Mouse (Mus musculus): ENCODE measurements at regions not wholly inside any gene's neighbourhood (a gene's known extent, or its start where the extent isn't known, plus 50 kb on each side); places are given as distances from the start of the nearest gene placed in this dataset.

DNA sequence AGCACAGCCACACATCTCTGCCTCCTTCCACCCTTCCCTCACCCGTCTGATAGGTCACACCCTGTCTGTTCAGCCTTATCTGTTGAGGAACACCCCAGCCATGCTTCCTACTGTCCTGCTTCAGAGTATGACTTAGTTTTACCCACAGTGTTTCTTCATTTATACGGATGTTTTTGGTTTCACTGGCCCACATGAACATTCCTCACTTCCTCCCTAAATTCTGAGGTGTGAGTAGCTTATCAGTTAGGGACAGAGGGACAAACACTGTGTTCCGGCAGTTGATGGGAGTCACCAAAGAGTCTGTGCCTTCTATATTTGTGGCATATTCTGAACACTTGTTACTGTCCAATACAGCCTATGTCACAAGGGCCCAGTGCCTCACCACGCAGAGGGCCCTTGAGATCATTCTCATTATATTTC, 216.2 kb downstream of the Epha4 start:
- 67% methylated on average over 4 of the region's 4 CpGs for WGBS
- H3K36me3 ChIP-seq (ENCODE audit: control insufficient read depth, insufficient read depth, low read length): no peaks in the 10 kb centered on the region
- ATAC-seq (ENCODE audit: low FRiP score, low TSS enrichment): no peak

DNA sequence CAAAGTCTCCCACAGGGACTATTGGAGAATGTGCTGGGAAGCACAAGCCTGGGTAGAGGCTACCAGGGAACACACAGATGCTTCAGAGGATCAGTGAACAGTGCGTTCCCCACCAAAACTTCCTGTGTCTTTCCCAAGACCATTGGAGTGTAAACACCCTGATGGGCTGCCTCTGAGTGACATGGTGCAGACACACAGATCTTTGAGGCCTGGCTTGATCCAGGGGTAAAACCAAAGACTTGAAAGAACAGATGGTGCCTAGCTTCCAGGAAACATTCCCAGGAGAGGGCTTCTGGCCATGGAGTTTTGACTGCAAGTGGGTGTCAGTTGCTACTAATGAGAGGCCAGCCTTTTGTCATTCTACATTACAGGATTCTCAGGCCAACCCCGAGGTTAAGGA, 214.1 kb downstream of the Epha4 start:
- H3K4me1 ChIP-seq (replicated peaks; ENCODE audit: control insufficient read depth, insufficient read depth): no peaks in the 10 kb centered on the region
- H3K27me3 ChIP-seq (ENCODE audit: control insufficient read depth, insufficient read depth, low read length): no peaks in the 10 kb centered on the region
- DNase-seq (ENCODE audit: low spot score) (no peak), ATAC-seq (ENCODE audit: low FRiP score, low TSS enrichment) (no peak)
- no peak overlapping the region for H3K4me2 ChIP-seq (replicated peaks; ENCODE audit: low read depth)
- H3K4me3 ChIP-seq (ENCODE audit: low read depth, low read length): no peak overlapping the region
- H3K36me3 ChIP-seq (ENCODE audit: control insufficient read depth, insufficient read depth, low read length): no peaks in the 10 kb centered on the region
- H3K9me3 ChIP-seq (ENCODE audit: control insufficient read depth, low read length): no peaks in the 10 kb centered on the region
- no peak overlapping the region for H3K27ac ChIP-seq (replicated peaks)
- no peak overlapping the region for H3K9ac ChIP-seq (ENCODE audit: low read length)
- TF ChIP-seq EP300 (optimal IDR thresholded peaks at IDR 0.05) (no peak), CTCF (IDR thresholded peaks at IDR 0.05; ENCODE audit: low read depth) (no peak)
- WGBS: 33% methylated on average over 2 of the region's 2 CpGs

More for the DNA sequence above, 216.2 kb downstream of the Epha4 start:
- no peaks in the 10 kb centered on the region for H3K27me3 ChIP-seq (ENCODE audit: control insufficient read depth, insufficient read depth, low read length)
- no peak overlapping the region for H3K4me3 ChIP-seq (ENCODE audit: low read depth, low read length)
- H3K9me3 ChIP-seq (ENCODE audit: control insufficient read depth, low read length): no peaks in the 10 kb centered on the region
- H3K9ac ChIP-seq (ENCODE audit: low read length): no peak overlapping the region
- no peak overlapping the region for H3K4me2 ChIP-seq (replicated peaks; ENCODE audit: low read depth)
- H3K4me1 ChIP-seq (replicated peaks; ENCODE audit: control insufficient read depth, insufficient read depth): no peaks in the 10 kb centered on the region
- TF ChIP-seq CTCF (IDR thresholded peaks at IDR 0.05; ENCODE audit: low read depth) (no peak), EP300 (optimal IDR thresholded peaks at IDR 0.05) (no peak)
- no peak overlapping the region for H3K27ac ChIP-seq (replicated peaks)
- no peak for DNase-seq (ENCODE audit: low spot score)

DNA sequence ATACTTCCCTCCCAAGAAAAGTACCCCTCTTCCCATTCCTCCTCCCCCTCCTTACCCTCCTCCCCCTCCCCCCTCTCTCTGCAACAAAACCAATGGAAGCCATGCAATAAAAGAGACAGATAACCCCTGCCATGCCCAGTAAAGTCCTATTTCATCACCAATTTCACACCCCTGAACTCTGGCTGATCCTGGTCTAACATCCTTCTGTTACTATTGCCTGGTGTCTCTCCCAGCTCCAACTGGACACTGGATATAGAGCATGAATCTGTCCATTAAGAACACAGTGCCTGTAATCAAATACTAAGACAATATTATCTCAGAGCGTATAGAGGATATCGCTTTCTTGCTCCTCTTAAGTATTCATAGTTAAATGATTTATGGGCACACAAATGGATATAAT, 210.1 kb downstream of the Epha4 start:
- no peak overlapping the region for H3K4me3 ChIP-seq (ENCODE audit: low read depth, low read length)
- no peak overlapping the region for H3K9ac ChIP-seq (ENCODE audit: low read length)
- TF ChIP-seq CTCF (IDR thresholded peaks at IDR 0.05; ENCODE audit: low read depth): no peak
- no peak for TF ChIP-seq EP300 (optimal IDR thresholded peaks at IDR 0.05)
- no peak overlapping the region for H3K4me2 ChIP-seq (replicated peaks; ENCODE audit: low read depth)
- ATAC-seq (ENCODE audit: low FRiP score, low TSS enrichment) (no peak), DNase-seq (ENCODE audit: low spot score) (no peak)
- no peak overlapping the region for H3K27ac ChIP-seq (replicated peaks)
- H3K4me1 ChIP-seq (replicated peaks; ENCODE audit: control insufficient read depth, insufficient read depth): no peaks in the 10 kb centered on the region
- H3K9me3 ChIP-seq (ENCODE audit: control insufficient read depth, low read length): no peaks in the 10 kb centered on the region
- no peaks in the 10 kb centered on the region for H3K27me3 ChIP-seq (ENCODE audit: control insufficient read depth, insufficient read depth, low read length)
- H3K36me3 ChIP-seq (ENCODE audit: control insufficient read depth, insufficient read depth, low read length): no peaks in the 10 kb centered on the region
- 82% methylated on average over 2 of the region's 2 CpGs for WGBS

DNA sequence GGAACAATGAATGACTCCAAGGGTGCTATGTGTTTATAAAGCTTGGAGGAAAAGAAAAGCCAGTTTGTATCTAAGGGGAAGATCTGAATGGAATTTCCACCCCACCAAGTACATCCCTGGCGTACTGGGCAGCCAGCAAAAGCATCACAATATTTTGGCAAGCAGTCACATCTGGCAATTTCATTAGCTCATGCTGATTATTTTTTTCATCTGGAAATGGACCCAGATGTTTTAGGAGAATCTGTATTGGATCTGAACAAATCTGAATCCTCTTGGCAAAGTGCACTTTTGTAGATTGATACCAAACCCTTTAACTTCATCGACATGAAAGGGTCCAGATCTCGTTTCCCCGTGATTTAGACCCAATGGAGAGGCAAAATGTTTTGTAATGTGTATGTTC, 207.1 kb downstream of the Epha4 start:
- DNase-seq (ENCODE audit: low spot score) (no peak), ATAC-seq (ENCODE audit: low FRiP score, low TSS enrichment) (no peak)
- Histone ChIP-seq H3K27me3 (ENCODE audit: control insufficient read depth, insufficient read depth, low read length) (no peaks in the 10 kb centered on the region), H3K36me3 (ENCODE audit: control insufficient read depth, insufficient read depth, low read length) (no peaks in the 10 kb centered on the region), H3K4me2 (replicated peaks; ENCODE audit: low read depth) (no peak overlapping the region), H3K9ac (ENCODE audit: low read length) (no peak overlapping the region), H3K9me3 (ENCODE audit: control insufficient read depth, low read length) (no peaks in the 10 kb centered on the region), H3K4me3 (ENCODE audit: low read depth, low read length) (no peak overlapping the region), H3K27ac (replicated peaks) (no peak overlapping the region), H3K4me1 (replicated peaks; ENCODE audit: control insufficient read depth, insufficient read depth) (no peaks in the 10 kb centered on the region)
- TF ChIP-seq EP300 (optimal IDR thresholded peaks at IDR 0.05) (no peak), CTCF (IDR thresholded peaks at IDR 0.05; ENCODE audit: low read depth) (no peak)
- WGBS: 52% methylated on average over 4 of the region's 4 CpGs

DNA sequence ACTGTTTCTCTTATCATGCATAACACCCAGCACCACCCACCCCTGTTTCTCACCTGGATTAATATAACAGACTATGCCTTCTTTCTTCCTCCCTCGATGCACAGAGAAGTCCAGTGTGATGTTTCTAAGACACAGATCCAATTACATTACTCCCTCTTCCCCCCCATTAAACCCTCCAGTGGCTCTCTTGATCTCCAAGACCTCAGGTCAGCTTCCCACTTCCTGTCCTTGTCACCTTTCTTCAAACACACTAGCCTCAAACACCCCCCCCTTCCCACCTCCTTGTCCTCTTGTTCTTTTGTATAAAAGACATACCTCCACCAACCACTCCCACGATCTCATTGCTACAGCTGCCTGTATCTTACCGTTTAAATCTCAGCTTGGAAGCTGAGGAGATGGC, 201.8 kb downstream of the Epha4 start:
- TF ChIP-seq CTCF (IDR thresholded peaks at IDR 0.05; ENCODE audit: low read depth) (no peak), EP300 (optimal IDR thresholded peaks at IDR 0.05) (no peak)
- 46% methylated on average over 3 of the region's 3 CpGs for WGBS
- Histone ChIP-seq H3K4me3 (ENCODE audit: low read depth, low read length) (no peak overlapping the region), H3K27me3 (ENCODE audit: control insufficient read depth, insufficient read depth, low read length) (no peaks in the 10 kb centered on the region), H3K9ac (ENCODE audit: low read length) (no peak overlapping the region), H3K27ac (replicated peaks) (no peak overlapping the region), H3K36me3 (ENCODE audit: control insufficient read depth, insufficient read depth, low read length) (no peaks in the 10 kb centered on the region), H3K4me1 (replicated peaks; ENCODE audit: control insufficient read depth, insufficient read depth) (no peaks in the 10 kb centered on the region), H3K4me2 (replicated peaks; ENCODE audit: low read depth) (no peak overlapping the region), H3K9me3 (ENCODE audit: control insufficient read depth, low read length) (no peaks in the 10 kb centered on the region)
- DNase-seq (ENCODE audit: low spot score) (no peak), ATAC-seq (ENCODE audit: low FRiP score, low TSS enrichment) (no peak)

DNA sequence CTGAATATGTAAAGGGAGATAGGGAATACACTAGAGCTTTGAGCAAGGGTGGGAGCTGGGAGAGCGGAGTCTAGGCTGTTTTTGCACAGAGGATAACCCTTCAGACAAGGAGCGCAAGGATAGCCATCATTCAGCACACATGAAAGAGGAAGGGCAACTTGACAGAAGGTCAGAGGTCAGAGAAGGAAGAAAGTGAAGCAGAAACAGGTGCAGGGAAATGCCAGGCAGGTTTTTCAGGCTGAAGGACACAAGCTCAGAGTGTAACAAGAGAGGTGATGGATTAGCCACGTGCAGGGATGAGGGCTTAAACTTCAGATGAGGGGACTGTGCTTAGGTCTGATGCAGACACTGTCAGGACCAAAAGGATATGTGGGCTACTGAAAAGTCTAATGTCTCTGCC, 199.5 kb downstream of the Epha4 start:
- 75% methylated on average over 3 of the region's 3 CpGs for WGBS
- no peaks in the 10 kb centered on the region for H3K9me3 ChIP-seq (ENCODE audit: control insufficient read depth, low read length)
- no peaks in the 10 kb centered on the region for H3K27me3 ChIP-seq (ENCODE audit: control insufficient read depth, insufficient read depth, low read length)
- H3K4me1 ChIP-seq (replicated peaks; ENCODE audit: control insufficient read depth, insufficient read depth): no peaks in the 10 kb centered on the region
- no peak overlapping the region for H3K4me2 ChIP-seq (replicated peaks; ENCODE audit: low read depth)
- H3K4me3 ChIP-seq (ENCODE audit: low read depth, low read length): no peak overlapping the region
- DNase-seq (ENCODE audit: low spot score): no peak
- no peak for TF ChIP-seq CTCF (IDR thresholded peaks at IDR 0.05; ENCODE audit: low read depth)
- TF ChIP-seq EP300 (optimal IDR thresholded peaks at IDR 0.05): no peak
- H3K36me3 ChIP-seq (ENCODE audit: control insufficient read depth, insufficient read depth, low read length): no peaks in the 10 kb centered on the region
- no peak for ATAC-seq (ENCODE audit: low FRiP score, low TSS enrichment)
- no peak overlapping the region for H3K9ac ChIP-seq (ENCODE audit: low read length)
- no peak overlapping the region for H3K27ac ChIP-seq (replicated peaks)

Measured in stomach, postnatal 0 days (tissue).